In the genomic region with DNA sequence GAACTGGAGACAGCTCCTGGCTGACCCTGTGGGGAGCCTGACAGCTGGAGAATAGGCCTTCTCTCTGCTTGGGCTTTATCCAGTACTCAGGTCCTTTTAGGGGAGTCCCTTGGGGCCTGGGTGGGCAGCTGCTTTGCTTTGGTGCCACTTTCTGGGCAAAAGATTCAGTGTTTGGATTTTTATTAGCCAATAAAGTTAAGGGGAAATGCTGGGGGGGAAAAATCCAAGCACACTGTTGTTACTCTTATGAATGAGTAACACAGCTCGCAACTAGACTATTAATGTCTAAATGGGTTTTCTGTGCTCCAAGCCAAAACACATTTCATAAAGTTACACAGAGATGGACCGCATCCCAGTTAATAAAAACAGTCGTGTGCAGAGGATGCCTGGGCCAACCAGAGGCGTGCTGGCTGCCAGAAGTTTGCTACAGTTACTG, we compare ENCODE assay signal across 11 mouse cellular contexts.
DNase-seq lines count a peak whose midpoint lies in the region; ATAC-seq lines count a peak whose summit lies in the region.
"Had no signal": no experiment of that assay in that cellular context is flagged by ENCODE, and none has a peak within 500 bp of the region (broad histone marks: within the 10 kb centered on the region; RNA-seq: fewer than 3 reads in every experiment).

No protein-coding gene starts in this region.

- peak overlapping the region; percentile 8 for H3K27ac ChIP-seq in limb, embryonic 15.5 days
- H3K27ac ChIP-seq: heart, embryonic 15.5 days; left cerebral cortex, adult 2 months had no signal

- no peaks in the 10 kb centered on the region for H3K9me3 ChIP-seq in limb, embryonic 15.5 days
- H3K9me3 ChIP-seq: heart, embryonic 15.5 days had no signal

- ATAC-seq in limb, embryonic 15.5 days (ENCODE audit: insufficient number of reproducible peaks, low FRiP score, low TSS enrichment, low read depth): peak; percentile 85
- ATAC-seq in megakaryocyte progenitor cell, adult 5-6 weeks (replicated peaks; ENCODE audit: poor library complexity): no peak

- H3K4me3 ChIP-seq in limb, embryonic 15.5 days: no peak overlapping the region
- H3K4me3 ChIP-seq: heart, embryonic 15.5 days; left cerebral cortex, adult 2 months had no signal

- DNase-seq in cerebellum, adult 18-20 months: peak; percentile 2 to 4
- DNase-seq in cerebellum, adult 11-12 months: no peak
- peak; percentile 48 for DNase-seq in kidney, postnatal 10 days
- DNase-seq in kidney, adult 18-20 months: no peak
- DNase-seq in fibroblast of lung, adult 2 months (ENCODE audit: low read depth): peak; percentile 82
- DNase-seq in frontal cortex, adult 2 months (ENCODE audit: extremely low spot score in 1 of 2, low spot score in 1 of 2): no peak
- DNase-seq: retina, postnatal 1 day had no signal

- H3K27me3 ChIP-seq in limb, embryonic 15.5 days: no peaks in the 10 kb centered on the region
- H3K27me3 ChIP-seq: heart, embryonic 15.5 days had no signal

- no peaks in the 10 kb centered on the region for H3K36me3 ChIP-seq in limb, embryonic 15.5 days
- H3K36me3 ChIP-seq: heart, embryonic 15.5 days had no signal

- no peak overlapping the region for H3K4me2 ChIP-seq in limb, embryonic 15.5 days
- H3K4me2 ChIP-seq: heart, embryonic 15.5 days had no signal

- H3K9ac ChIP-seq in limb, embryonic 15.5 days: no peak overlapping the region
- H3K9ac ChIP-seq: heart, embryonic 15.5 days had no signal

- H3K4me1 ChIP-seq in limb, embryonic 15.5 days: peaks cover 3% of the 10 kb centered on the region; the same call in 1 of the 2 replicates
- H3K4me1 ChIP-seq: heart, embryonic 15.5 days had no signal

- 20% methylated on average over 4 of the region's 4 CpGs for WGBS in limb, embryonic 15.5 days

Comparison
In these comparisons a context has a peak if more than half of its experiments do, and no peak if none do; other contexts are left out.
1. DNase-seq: peak in cerebellum, adult 18-20 months (2 of 2), kidney, postnatal 10 days (single experiment) and fibroblast of lung, adult 2 months (single experiment); none in cerebellum, adult 11-12 months (single experiment), kidney, adult 18-20 months (single experiment) and frontal cortex, adult 2 months (0 of 2).